Mouse (Mus musculus) MEL (cell line): ENCODE measurements at regions not wholly inside any gene's neighbourhood (a gene's known extent, or its start where the extent isn't known, plus 50 kb on each side); places are given as distances from the start of the nearest gene placed in this dataset.

ENCODE experiments used
- DNase-seq: peaks from one replicate; pipeline ENCODE4 v3.0.0; 2011; ENCODE audit warnings: low read depth, low spot score
- H3K27ac ChIP-seq: 2 replicates; pipeline ENCODE4 v1.5.1; 2012; ENCODE audit warnings: low read depth, mild to moderate bottlenecking, control low read depth, low read length, moderate library complexity; ENCODE audit not compliant: control insufficient read depth
- H3K27me3 ChIP-seq, 2 experiments: fragments of 150-350 bp in 1 of 2; sonication (generic) in 1 of 2; 2 replicates each; pipeline ENCODE4 v1.6.1; 2012; ENCODE audit warnings: low read length in 2 of 2, mild to moderate bottlenecking in 2 of 2, improper control_type of control experiment in 1 of 2, moderate library complexity in 1 of 2; ENCODE audit not compliant: insufficient read depth in 2 of 2, control insufficient read depth in 1 of 2
- H3K36me3 ChIP-seq, 2 experiments: 2 replicates each; pipeline ENCODE4 v1.6.1; 2012 to 2014; ENCODE audit warnings: low read length in 2 of 2, improper control_type of control experiment in 1 of 2, inconsistent platforms in 1 of 2, mild to moderate bottlenecking in 1 of 2; ENCODE audit not compliant: insufficient read depth in 2 of 2, control insufficient read depth in 1 of 2
- H3K4me1 ChIP-seq, 2 experiments: fragments of 150-350 bp in 1 of 2; sonication (generic) in 1 of 2; 2 replicates each; pipeline ENCODE4 v1.6.1; 2012; ENCODE audit warnings: low read length in 2 of 2, improper control_type of control experiment in 1 of 2, mild to moderate bottlenecking in 1 of 2; ENCODE audit not compliant: insufficient read depth in 2 of 2, control insufficient read depth in 1 of 2
- H3K4me3 ChIP-seq, 2 experiments: fragments of 150-350 bp in 1 of 2; sonication (generic) in 1 of 2; 2 replicates each; pipeline ENCODE4 v1.5.1; 2012; ENCODE audit warnings: low read depth in 2 of 2, low read length in 2 of 2, mild to moderate bottlenecking in 2 of 2, moderate library complexity in 2 of 2, control low read depth in 1 of 2, improper control_type of control experiment in 1 of 2; ENCODE audit not compliant: control insufficient read depth in 1 of 2, insufficient read depth in 1 of 2
- H3K79me2 ChIP-seq: 2 replicates; pipeline ENCODE4 v1.6.1; 2012; ENCODE audit warnings: mild to moderate bottlenecking, low read length, moderate library complexity; ENCODE audit not compliant: control insufficient read depth, poor library complexity, insufficient read depth
- H3K9ac ChIP-seq: 2 replicates; pipeline ENCODE4 v1.6.1; 2012; ENCODE audit warnings: low read depth, mild to moderate bottlenecking, control low read depth, low read length, moderate library complexity; ENCODE audit not compliant: control insufficient read depth, poor library complexity, severe bottlenecking
- H3K9me3 ChIP-seq: fragments of 150-350 bp; sonication (generic); replicated peaks from 2 replicates; pipeline ENCODE4 v1.6.1; 2012; ENCODE audit warnings: mild to moderate bottlenecking, low read length, improper control_type of control experiment, moderate library complexity; ENCODE audit not compliant: insufficient read depth
- CHD1 ChIP-seq: IDR thresholded peaks from 2 replicates; pipeline ENCODE4 v1.6.1; 2012; ENCODE audit warnings: low read depth, mild to moderate bottlenecking, inconsistent platforms, low read length, improper control_type of control experiment
- CHD2 ChIP-seq: IDR thresholded peaks from 2 replicates; pipeline ENCODE4 v1.6.1; 2011; ENCODE audit warnings: low read length, improper control_type of control experiment
- CTCF ChIP-seq, 3 experiments: IDR thresholded peaks in 2 of 3; conservative IDR thresholded peaks in 1 of 3; 2 replicates each; pipeline ENCODE4 v1.5.1; 2011 to 2012; ENCODE audit warnings: low read length in 3 of 3, low read depth in 2 of 3, mild to moderate bottlenecking in 2 of 3, improper control_type of control experiment in 1 of 3, inconsistent platforms in 1 of 3, mixed read lengths in 1 of 3, moderate library complexity in 1 of 3; ENCODE audit not compliant: control insufficient read depth in 1 of 3, insufficient read depth in 1 of 3, poor library complexity in 1 of 3, severe bottlenecking in 1 of 3
- ELF1 ChIP-seq: IDR thresholded peaks from 2 replicates; pipeline ENCODE4 v1.6.1; 2014; ENCODE audit warnings: low read depth, mild to moderate bottlenecking, inconsistent platforms, low read length, improper control_type of control experiment, moderate library complexity
- ETS1 ChIP-seq: IDR thresholded peaks from 2 replicates; pipeline ENCODE4 v1.6.1; 2012; ENCODE audit warnings: low read depth, mild to moderate bottlenecking, inconsistent platforms, low read length, improper control_type of control experiment, moderate library complexity
- GABPA ChIP-seq: IDR thresholded peaks from 2 replicates; pipeline ENCODE4 v1.6.1; 2012; ENCODE audit warnings: low read depth, mild to moderate bottlenecking, inconsistent platforms, low read length, improper control_type of control experiment, moderate library complexity
- HCFC1 ChIP-seq: IDR thresholded peaks from 2 replicates; pipeline ENCODE4 v1.6.1; 2012; ENCODE audit warnings: low read depth, mild to moderate bottlenecking, inconsistent platforms, low read length, improper control_type of control experiment, moderate library complexity
- JUND ChIP-seq: IDR thresholded peaks from 2 replicates; pipeline ENCODE4 v1.6.1; 2011; ENCODE audit warnings: low read depth, mild to moderate bottlenecking, improper control_type of control experiment, low read length
- KAT2A ChIP-seq: conservative IDR thresholded peaks from 2 replicates; pipeline ENCODE4 v1.6.1; 2012; ENCODE audit warnings: low read depth, low read length, improper control_type of control experiment, inconsistent platforms
- MAX ChIP-seq: IDR thresholded peaks from 2 replicates; pipeline ENCODE4 v1.6.1; 2011; ENCODE audit warnings: low read length, improper control_type of control experiment
- MAZ ChIP-seq: IDR thresholded peaks from 2 replicates; pipeline ENCODE4 v1.6.1; 2012; ENCODE audit warnings: low read depth, mild to moderate bottlenecking, inconsistent platforms, low read length, improper control_type of control experiment
- MXI1 ChIP-seq: IDR thresholded peaks from 2 replicates; pipeline ENCODE4 v1.6.1; 2011; ENCODE audit warnings: mild to moderate bottlenecking, low read depth, low read length, improper control_type of control experiment
- MYC ChIP-seq: IDR thresholded peaks from 2 replicates; pipeline ENCODE4 v1.6.1; 2011; ENCODE audit warnings: low read depth, mild to moderate bottlenecking, low read length, improper control_type of control experiment, moderate library complexity
- NRF1 ChIP-seq: IDR thresholded peaks from 2 replicates; pipeline ENCODE4 v1.6.1; 2014; ENCODE audit warnings: low read depth, mild to moderate bottlenecking, inconsistent platforms, low read length, improper control_type of control experiment, moderate library complexity; ENCODE audit not compliant: poor library complexity, insufficient read depth, severe bottlenecking
- POLR2AphosphoS2 ChIP-seq: IDR thresholded peaks from 2 replicates; pipeline ENCODE4 v1.6.1; 2011; ENCODE audit warnings: low read length, improper control_type of control experiment
- RCOR1 ChIP-seq: IDR thresholded peaks from 2 replicates; pipeline ENCODE4 v1.6.1; 2012; ENCODE audit warnings: low read depth, mild to moderate bottlenecking, inconsistent platforms, low read length, improper control_type of control experiment
- SMC3 ChIP-seq: IDR thresholded peaks from 2 replicates; pipeline ENCODE4 v1.6.1; 2011; ENCODE audit warnings: low read depth, low read length, improper control_type of control experiment
- TAL1 ChIP-seq: IDR thresholded peaks from 2 replicates; pipeline ENCODE4 v1.6.1; 2012; ENCODE audit warnings: mild to moderate bottlenecking, inconsistent platforms, low read length, moderate library complexity, mixed read lengths
- TBP ChIP-seq: IDR thresholded peaks from 2 replicates; pipeline ENCODE4 v1.8.0; 2011; ENCODE audit warnings: low read depth, low read length, improper control_type of control experiment
- ZC3H11A ChIP-seq: IDR thresholded peaks from 2 replicates; pipeline ENCODE4 v1.6.1; 2012; ENCODE audit warnings: low read depth, mild to moderate bottlenecking, inconsistent platforms, low read length, improper control_type of control experiment
- ZNF384 ChIP-seq: IDR thresholded peaks from 2 replicates; pipeline ENCODE4 v1.6.1; 2012; ENCODE audit warnings: low read depth, mild to moderate bottlenecking, inconsistent platforms, low read length, improper control_type of control experiment

DNA sequence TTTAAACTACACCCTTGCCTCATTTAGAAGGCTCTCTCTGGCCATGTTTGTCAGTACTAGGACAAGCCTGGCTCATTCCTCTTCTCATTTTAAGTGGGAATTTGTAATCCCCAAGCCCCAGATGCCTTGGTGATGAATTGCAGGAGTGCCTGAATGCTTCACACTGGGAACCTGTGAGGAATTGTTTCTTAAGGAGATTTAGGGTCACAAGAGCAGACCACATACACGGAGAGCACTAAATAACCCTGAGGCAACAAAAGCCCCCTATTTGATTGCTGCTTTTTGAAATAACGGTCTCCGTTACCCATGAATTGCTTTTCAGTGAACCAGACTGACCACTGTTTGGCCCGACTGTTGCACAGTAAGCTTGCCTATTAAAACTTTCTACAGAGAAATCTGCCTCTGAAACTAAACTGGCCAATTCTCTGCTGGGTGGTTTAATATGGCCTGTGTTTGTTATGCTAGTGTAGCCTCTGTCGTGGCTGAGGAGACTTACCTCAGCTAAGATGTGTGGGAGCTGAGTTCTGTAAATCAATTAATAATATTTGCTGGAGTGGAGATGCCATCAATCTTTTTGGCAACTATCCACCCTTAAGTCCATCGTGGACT lies 577.7 kb upstream of the Dmac1 start:
- no peaks in the 10 kb centered on the region for H3K4me1 ChIP-seq
- TF ChIP-seq SMC3 (no peak), POLR2AphosphoS2 (no peak), KAT2A (no peak), MXI1 (no peak), GABPA (no peak), CHD1 (no peak), HCFC1 (no peak)
- no peaks in the 10 kb centered on the region for H3K36me3 ChIP-seq
- no peak for DNase-seq
- no peak overlapping the region for H3K4me3 ChIP-seq
- H3K9ac ChIP-seq: no peak overlapping the region
- no peaks in the 10 kb centered on the region for H3K27me3 ChIP-seq
- H3K9me3 ChIP-seq: no peaks in the 10 kb centered on the region
- no peaks in the 10 kb centered on the region for H3K79me2 ChIP-seq
- no peak overlapping the region for H3K27ac ChIP-seq

DNA sequence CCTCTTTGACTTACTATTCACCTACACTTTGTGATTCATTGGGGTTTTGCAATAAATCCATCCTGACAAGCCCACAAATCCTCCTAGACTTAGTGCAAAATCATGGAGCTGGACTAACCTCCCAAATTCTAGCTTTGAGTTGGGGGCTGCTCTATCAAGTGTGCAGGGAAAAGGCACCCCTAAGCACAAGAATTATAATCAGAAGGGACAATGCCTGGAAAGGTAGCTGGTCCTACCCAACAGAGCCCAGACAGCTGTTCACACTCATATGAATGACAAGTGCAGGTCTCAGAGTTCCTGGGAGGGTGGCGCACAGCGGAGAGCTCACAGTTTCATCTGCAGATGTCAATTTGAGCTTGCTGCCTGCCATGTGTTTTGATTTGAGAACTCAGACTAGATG lies 572.2 kb upstream of the Dmac1 start:
- Histone ChIP-seq H3K79me2 (no peaks in the 10 kb centered on the region), H3K4me3 (no peak overlapping the region), H3K9me3 (no peaks in the 10 kb centered on the region), H3K36me3 (no peaks in the 10 kb centered on the region), H3K9ac (no peak overlapping the region), H3K27ac (no peak overlapping the region), H3K4me1 (no peaks in the 10 kb centered on the region), H3K27me3 (no peaks in the 10 kb centered on the region)
- TF ChIP-seq MAZ: no peak
- no peak for DNase-seq

DNA sequence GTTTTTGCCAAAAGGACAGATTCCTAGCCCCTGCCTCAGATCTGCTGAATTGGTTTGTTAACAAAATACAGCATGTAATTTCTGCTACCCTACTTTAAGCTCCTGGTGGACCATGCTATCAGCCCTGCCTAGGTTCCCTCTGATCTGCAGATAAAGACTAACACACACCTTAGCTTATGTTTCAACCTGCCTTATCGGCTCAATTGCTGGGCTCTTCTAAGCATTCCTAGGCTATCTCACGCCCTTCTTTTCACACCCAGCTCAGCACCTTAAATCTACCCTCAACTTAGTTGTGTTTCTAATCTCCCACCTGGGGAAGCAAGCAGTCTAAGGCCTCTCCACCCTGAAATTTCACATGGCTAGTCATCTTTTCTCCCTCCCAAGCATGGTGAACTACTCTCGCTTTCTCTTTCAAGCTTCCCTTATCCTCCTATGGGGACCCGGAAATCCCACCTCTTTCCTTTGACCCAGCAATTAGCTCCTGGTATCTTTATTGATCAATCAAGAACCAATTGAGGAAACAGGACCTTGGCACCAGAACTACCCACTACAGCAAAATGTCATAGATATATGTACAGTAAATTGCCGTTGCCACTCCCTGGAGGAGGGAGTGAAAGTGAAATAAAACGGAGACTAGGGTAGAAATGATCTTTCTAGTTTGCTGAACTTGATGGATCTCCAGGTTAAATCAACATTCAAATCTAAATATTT lies 569.7 kb upstream of the Dmac1 start:
- TF ChIP-seq MAX (no peak), ZC3H11A (no peak), RCOR1 (no peak), TBP (no peak), ZNF384 (no peak), ETS1 (no peak), ELF1 (no peak), JUND (no peak), SMC3 (no peak), POLR2AphosphoS2 (no peak), NRF1 (no peak), CTCF (IDR thresholded peaks at IDR 0.05 in 2 of 3, conservative IDR thresholded peaks at IDR 0.05 in 1 of 3; ENCODE audit: control insufficient read depth in 1 of 3, insufficient read depth in 1 of 3, low read depth in 2 of 3, low read length in 3 of 3, poor library complexity in 1 of 3, severe bottlenecking in 1 of 3) (no peak), CHD2 (no peak), TAL1 (no peak), GABPA (no peak), MYC (no peak)
- Histone ChIP-seq H3K27me3 (no peaks in the 10 kb centered on the region), H3K4me1 (no peaks in the 10 kb centered on the region), H3K79me2 (no peaks in the 10 kb centered on the region), H3K36me3 (no peaks in the 10 kb centered on the region), H3K9me3 (no peaks in the 10 kb centered on the region), H3K4me3 (no peak overlapping the region), H3K27ac (no peak overlapping the region), H3K9ac (no peak overlapping the region)
- no peak for DNase-seq
